Mouse (Mus musculus) right cerebral cortex, postnatal 36 days (tissue): ENCODE measurements around the gene Ddost.
A peak's percentile ranks its signal among the peaks of the same experiment; 100 is the strongest.
"Not testable (repeated sequence)": the region's sequence is repeated elsewhere in the genome, so short reads cannot be mapped to it uniquely, and the experiment has no call there.

Experiments used
- DNase-seq, 2 experiments: peaks; one replicate each; pipeline ENCODE4 v3.0.0; 2022; ENCODE audit warnings: low spot score in 2 of 2, mixed read lengths in 1 of 2

The Ddost gene

DNA sequence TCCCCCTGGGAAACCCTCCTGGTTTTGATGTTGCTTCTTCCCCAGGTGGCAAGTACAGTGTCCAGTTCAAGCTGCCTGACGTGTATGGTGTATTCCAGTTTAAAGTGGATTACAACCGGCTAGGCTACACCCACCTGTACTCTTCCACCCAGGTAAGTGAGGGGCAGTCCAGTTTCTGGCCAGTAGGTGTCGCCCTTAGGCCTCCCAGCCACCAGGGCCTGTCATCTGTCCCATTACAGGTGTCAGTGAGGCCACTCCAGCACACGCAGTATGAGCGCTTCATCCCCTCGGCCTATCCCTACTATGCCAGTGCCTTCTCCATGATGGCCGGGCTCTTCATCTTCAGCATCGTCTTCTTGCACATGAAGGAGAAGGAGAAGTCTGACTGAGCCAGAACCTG lies 7.1 kb downstream of the Ddost start:
- no peak for DNase-seq

- DNase-seq, result no peak
Observed at GRCm38 (mm10) chr4:138312105-138312504, 7.6 kb downstream of the Ddost start.

DNA sequence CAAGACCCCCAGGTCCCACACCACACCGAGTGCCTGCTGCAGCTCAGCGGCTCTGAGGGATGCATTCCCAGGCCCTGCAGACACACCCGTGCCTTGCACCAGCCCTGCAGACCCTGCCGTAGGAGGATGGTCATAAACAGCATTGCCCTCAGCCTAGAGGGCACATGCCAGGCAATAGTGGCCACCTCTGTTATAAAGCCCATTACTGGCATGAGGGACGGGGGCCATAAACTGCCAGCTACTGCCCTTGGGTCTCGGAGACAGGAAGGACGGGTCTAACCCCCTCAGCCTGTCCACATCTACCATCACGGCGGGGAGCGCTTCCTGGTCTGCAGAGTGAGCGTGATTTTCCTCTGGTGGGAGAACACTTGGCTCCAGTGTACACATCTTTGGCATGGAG lies 8.5 kb downstream of the Ddost start:
- DNase-seq, result no peak

DNA sequence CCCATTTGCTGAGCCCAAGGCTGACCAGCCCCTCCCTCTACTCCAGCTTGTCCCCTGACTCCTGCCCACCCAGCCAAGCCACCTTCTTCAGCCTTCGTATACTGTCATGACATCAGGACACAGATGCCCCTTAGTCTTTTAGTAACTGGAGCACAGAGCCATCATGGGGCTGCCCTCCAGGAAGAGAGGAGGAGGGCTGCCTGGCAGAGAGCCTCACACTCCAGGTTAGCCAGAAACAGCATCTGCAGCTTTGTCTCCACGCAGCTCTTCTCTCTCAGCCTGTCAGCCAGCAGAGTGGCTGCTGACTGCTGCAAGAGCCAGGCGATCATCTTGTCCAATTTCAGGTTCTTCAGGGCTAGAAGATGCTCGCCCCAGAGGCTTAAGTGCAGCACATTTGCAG lies 9.3 kb downstream of the Ddost start:
- DNase-seq, result no peak

GRCm38 (mm10) chr4:138315781-138316180 lies 11.3 kb downstream of the Ddost start:
- DNase-seq, result no peak

- no peak for DNase-seq
Observed at GRCm38 (mm10) chr4:138316369-138316768, 11.8 kb downstream of the Ddost start.

- no peak for DNase-seq
Observed at GRCm38 (mm10) chr4:138318509-138319266, 14.2 kb downstream of the Ddost start.

- peak; percentile 76 to 78 for DNase-seq
Observed at GRCm38 (mm10) chr4:138319508-138319907, 15.0 kb downstream of the Ddost start.

- no peak for DNase-seq
Observed at GRCm38 (mm10) chr4:138320711-138321110, 16.2 kb downstream of the Ddost start.

- no peak for DNase-seq
Observed at GRCm38 (mm10) chr4:138321488-138321887, 17.0 kb downstream of the Ddost start.

- DNase-seq, result no peak
Observed at GRCm38 (mm10) chr4:138322692-138323091, 18.2 kb downstream of the Ddost start.

- DNase-seq, result no peak
Observed at GRCm38 (mm10) chr4:138323753-138324152, 19.2 kb downstream of the Ddost start.

- DNase-seq, result no peak
Observed at GRCm38 (mm10) chr4:138324451-138324850, 19.9 kb downstream of the Ddost start.

- DNase-seq, result peak; percentile 86 to 87
Observed at GRCm38 (mm10) chr4:138325466-138326076, 21.0 kb downstream of the Ddost start.

DNA sequence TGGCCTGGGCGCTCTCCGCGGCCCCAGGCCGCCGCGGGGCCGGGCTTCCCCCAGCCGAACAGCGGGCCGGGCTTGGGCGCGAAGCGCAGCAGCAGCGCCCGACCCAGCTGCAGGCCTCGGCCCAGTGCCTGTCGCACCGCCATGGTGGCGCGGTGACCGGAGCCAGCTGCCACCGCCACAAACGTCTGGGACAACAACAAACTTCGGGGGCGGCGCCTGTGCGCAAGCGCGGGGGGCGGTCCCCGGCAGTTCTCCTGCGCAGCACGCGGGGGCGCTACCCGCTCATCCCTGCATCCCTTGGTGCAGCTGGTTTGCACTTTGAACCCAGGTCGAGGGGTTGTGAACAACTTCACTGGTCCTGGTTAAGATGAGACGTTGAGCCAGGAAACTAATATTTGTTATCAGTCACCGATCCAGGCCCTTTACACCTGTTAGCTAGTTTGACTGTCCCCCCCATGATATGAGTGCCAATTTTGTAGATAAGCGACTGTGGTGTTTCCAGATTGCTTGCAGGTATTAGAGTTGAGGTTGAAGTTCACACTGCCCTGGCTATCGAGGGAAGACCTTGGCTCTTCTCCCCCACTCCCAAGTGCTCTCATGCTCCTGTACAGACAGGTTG lies 21.7 kb downstream of the Ddost start, which contains the start of gene Pink1:
Pink1 (minus strand) TSS at position 231 of the 619 bp plus-strand sequence.
- peak; percentile 87 to 90 for DNase-seq

GRCm38 (mm10) chr4:138327155-138327554 lies 22.6 kb downstream of the Ddost start:
- DNase-seq, result not testable (repeated sequence)

DNA sequence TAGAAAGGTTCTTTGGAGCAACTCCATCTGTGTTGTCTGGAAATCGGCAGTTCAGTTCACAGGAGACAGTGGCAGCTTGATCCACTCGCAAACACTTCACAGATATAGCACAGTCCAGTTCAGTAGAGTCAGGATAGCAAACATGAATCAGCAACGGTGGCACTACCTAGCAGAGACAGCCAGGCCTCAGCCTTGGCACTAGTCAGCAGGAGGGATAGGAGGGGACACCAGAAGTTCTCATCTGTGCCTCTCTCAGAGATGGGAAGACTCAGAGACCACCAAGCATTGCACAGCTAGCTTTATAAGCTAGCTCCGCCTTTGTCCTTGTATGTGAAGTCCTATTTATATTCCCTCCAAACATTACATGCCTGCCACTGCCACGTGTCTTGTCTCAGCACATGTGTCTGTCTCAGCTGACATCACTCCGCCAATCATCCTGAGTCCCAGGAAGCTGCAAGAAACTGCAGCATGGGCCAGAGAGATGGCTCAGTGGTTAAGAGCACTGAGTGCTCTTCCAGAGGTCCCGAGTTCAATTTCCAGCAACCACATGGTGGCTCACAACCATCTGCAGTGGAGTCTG lies 23.5 kb downstream of the Ddost start:
- no peak for DNase-seq

DNA sequence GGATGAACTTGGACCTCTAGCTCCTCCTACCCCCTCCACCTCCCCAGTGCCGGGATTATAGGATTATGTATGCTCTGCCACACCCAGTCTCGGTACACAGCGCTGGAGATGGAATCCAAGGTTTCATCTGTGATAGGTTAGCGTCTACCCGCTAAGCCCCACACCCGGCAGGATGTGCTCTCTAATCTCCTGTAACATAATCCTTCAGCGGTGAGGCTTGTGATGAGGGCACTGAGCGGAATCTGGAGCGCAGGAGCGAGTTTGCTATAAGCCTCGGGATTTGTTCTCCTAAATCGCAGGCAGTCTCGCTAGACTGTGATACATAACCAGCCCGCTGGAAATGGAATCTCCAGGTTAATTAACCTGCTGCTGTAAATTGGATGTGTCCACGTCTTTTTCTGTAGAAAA lies 25.7 kb downstream of the Ddost start:
- DNase-seq, result no peak

DNA sequence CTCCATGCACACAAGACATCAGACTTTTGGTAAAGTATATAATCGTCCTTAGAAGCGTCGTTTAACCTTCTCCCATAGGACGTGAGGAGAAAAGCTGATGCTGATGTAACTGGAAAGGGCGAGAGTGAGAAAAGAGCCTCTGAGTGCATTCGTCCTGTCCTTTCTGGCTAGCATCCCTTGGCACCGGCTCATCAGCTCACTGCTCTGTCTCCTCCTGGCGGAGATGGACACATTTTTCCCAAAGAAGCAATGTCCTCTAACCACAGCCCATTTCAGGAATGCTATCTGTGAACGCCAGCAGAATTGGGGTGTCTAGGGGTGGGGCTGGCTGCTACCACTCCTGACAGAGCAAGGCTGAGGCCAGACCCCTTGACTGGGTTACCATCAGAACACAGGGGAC lies 27.1 kb downstream of the Ddost start:
- DNase-seq, result no peak

- DNase-seq, result no peak
Observed at GRCm38 (mm10) chr4:138333135-138333534, 28.6 kb downstream of the Ddost start.

DNA sequence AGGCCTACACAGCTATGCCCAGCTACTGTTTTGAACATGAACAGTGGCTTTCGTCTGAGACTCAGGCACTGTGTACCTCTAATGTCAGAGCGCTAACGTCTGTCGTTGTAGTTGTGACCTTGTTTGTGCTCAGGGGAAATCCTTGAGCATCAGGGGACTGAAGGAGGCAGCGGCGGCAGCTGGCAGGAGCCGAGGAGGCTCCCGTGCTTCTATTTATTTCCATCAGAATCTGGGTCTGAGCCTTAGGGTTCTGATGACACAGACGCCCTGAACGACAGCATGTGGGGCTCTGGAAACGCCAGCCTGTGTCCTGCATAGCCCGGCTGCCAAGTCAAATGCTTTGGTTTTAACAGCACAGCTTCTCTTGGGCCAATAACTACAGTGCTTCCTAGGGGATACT lies 30.5 kb downstream of the Ddost start:
- DNase-seq, result no peak

GRCm38 (mm10) chr4:138335648-138336047 lies 31.1 kb downstream of the Ddost start:
- no peak for DNase-seq

- DNase-seq, result no peak
Observed at GRCm38 (mm10) chr4:138336876-138337275, 32.3 kb downstream of the Ddost start.
